Mouse (Mus musculus): Measurements from ENCODE around the gene Ttc7b.

- TF ChIP-seq POLR2A (IDR thresholded peaks at IDR 0.05; ENCODE audit: insufficient read depth, low read depth, low read length) (no peak), CTCF (IDR thresholded peaks at IDR 0.05; ENCODE audit: insufficient read depth, low read depth, low read length) (no peak)
Observed at GRCm38 (mm10) chr12:100313785-100314375, 206.7 kb downstream of the Ttc7b start.
